Mouse (Mus musculus) right cerebral cortex, postnatal 14 days (tissue): ENCODE data around the gene Clec2g.
"Not testable (repeated sequence)": the region's sequence is repeated elsewhere in the genome, so short reads cannot be mapped to it uniquely, and the experiment has no call there.

Source experiments
- DNase-seq: peaks from one replicate; pipeline ENCODE4 v3.0.0; 2022

The Clec2g gene

GRCm38 (mm10) chr6:128972156-128972555, 38.0 kb downstream of the Clec2g start:
- no peak for DNase-seq

- no peak for DNase-seq
These were observed 38.7 kb downstream of the Clec2g start for GRCm38 (mm10) chr6:128972687-128973438.

DNA sequence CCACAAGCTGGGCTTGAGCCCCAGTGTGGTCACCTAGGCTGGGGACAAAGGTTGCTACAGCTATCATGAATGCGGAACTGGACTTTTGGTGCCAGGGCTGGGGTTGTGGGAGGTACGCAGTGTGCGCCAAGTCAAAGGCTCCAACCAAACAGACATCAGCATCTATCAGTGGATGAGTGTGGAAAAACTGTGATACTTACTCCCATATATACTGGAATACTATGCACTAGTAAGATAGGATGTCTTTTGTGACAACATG, 39.2 kb downstream of the Clec2g start:
- DNase-seq, result no peak

DNA sequence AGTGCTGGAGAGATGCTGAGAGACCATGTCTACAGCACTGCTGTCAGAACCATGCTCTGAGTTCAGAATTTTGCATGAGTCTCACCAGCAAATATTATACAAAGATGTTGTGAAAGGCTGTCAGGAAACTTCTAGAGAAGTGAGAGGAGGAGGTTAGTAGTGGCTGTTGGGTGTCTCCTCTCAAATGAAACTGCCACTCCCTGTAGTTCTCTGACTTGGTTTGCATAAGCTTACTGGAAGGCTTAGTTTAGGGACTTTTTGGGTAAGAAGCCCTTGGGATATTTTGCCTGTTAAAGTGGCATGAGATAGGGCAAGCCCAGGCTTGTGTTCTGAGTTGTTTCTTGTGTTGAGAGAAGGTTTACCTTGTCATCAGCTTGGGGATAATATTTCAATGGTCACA, 40.7 kb downstream of the Clec2g start:
- DNase-seq, result not testable (repeated sequence)

DNA sequence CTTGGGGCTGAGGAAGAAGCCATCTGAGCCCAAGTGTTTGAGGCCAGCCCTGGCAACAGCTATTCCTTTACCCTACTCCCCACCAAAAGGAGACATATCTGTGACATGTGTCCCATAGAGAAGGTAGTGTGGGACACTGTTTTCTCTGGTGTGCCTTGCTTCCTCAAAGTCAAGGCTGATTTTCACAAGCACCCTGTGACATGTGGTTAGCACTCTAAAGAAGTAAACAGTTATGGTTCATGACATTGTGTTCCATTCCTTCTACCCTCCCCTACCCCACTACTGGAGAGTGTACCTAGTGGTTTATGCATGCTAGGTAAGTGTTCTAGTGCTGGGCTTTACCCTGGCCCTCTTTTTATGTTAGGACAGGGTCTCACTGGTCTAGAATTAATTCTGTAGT, 42.0 kb downstream of the Clec2g start:
- DNase-seq, result no peak

- not testable (repeated sequence) for DNase-seq
These were observed 47.9 kb downstream of the Clec2g start for GRCm38 (mm10) chr6:128981951-128982541.

DNA sequence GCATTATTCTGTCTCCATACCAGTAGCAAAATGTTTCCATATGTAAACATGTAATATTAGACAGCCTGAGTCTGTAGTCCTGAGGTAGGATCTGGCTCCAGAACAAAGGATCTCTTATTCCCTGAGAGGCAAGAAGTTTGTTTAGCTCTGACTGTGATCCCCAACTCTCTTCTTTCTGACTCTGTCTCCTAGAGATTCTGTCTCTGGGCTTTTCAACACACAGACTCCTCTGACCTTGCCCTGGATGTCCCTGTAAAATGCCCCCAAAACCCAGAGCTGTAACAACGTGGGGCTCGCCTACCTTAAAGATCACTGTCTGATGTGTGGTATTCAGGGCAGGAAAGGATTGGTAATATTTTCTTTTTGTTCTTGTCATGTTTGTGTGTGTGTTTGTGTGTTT, 58.2 kb downstream of the Clec2g start:
- DNase-seq, result no peak

DNA sequence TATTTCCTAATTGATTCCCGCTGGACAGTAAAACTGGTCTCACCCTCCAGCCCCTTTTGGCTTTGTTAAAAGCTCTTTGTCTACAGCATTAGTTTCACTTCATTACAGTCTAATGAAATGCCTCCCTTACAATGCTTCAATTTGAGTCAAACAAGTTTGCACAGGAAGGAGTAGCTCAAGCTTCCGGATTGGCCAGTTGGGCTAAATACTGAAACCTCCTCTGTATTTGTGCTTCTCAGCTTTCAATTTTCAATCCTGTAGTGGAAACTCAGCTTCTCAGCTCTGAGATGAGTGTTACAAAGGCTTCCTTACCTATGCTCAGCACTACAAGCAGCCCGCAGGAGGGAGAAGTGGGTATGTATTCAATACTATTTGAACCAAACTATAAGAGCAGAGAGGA, 58.6 kb downstream of the Clec2g start:
- no peak for DNase-seq

DNA sequence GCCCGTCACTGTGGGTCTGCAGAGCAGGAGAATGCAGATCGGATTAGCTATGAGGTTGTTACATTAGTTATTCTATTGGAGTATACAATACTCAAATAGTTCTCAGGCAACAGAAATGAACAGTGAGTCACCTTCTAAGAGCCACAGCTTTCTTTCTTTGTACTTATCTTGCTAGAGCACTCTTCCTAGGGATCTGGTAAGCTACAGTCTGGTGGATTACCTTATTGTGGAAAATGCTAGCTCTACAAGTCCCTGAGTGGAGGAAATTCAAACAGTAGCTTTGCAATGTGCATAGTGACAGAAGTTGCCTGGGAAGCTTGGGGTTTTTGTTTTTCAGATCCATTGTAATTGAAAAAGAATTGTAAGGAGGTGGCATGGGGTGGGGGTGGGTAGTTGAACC, 59.0 kb downstream of the Clec2g start:
- no peak for DNase-seq

DNA sequence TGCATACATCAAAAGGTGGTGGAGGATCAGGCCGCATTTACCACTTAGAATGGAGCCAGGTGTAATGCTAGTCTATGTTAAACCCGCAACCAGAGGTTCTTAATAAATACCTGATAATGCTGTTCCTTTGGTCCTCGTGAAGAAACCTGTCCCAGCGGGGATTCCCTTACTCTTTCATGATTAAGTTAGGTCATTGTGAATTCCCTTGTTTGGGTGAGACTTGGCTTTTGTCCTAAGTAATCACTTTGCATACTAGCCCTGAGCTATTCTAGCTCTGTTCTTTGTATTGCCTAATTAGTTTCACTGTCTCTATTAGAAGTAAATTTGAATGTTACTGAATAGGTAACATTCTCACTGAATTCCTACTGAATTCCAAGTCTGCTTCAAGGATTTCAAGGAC, 60.2 kb downstream of the Clec2g start:
- DNase-seq, result no peak

DNA sequence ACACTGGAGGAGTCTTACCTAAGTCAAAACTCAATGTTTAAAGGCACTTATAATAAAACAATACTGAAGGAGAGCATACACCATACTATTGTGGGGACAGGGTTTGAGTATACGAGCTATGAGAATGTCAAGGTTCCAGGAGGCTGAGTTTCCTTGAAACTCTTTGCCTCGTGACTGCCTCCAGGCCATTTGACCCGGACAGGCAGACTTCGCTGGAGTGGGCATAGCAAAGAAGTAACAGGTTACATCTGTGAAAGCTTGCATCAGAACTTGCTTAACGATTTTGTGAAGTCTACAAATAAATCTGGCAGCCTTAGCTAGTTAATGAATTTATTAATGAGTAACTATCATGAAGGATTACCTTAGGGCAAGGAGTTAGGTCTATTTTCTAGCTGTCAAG, 60.6 kb downstream of the Clec2g start:
- no peak for DNase-seq

DNA sequence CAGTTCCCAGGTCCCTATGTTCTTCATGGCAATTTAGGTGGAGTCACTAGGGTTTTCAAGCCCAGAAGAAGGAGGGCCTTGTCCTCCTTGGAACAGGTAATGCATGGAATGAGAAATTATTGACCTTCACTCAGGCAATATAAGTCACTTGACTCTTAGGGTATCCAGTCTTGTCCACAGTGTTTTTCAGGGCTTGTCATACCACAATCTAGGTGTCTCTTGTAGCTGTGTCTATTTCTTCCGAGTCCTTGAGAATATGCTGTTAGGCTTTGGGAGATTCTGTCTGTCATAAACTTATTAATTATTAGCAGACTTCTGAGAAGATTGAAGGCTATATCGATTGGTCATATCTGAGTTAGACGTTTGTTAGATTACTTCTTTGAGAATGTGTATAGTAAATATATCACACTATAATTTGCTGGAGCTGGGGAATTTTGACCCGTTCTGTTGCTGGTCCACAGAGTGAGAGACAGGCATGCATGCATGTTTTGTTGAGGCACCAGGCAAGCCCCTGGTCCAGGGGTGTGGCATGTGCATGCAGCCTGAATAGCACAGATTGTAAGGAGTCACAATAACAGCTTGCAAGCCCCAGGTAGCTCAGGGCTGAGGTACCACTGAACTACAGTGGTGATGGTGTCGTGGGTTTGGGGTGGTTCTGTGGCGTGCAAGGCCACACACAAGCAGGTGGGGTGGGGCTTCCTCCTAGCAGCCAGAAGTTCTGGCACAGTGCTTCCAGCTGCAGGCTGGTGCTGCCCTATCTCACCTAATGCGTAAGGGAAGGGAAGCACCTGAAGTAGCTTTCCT, 61.3 kb downstream of the Clec2g start:
- DNase-seq, result no peak

GRCm38 (mm10) chr6:128996054-128996767, 62.0 kb downstream of the Clec2g start:
- no peak for DNase-seq

- no peak for DNase-seq
These were observed 62.7 kb downstream of the Clec2g start for GRCm38 (mm10) chr6:128996768-128997442.

GRCm38 (mm10) chr6:129001392-129001791, 67.2 kb downstream of the Clec2g start:
- no peak for DNase-seq

GRCm38 (mm10) chr6:129008552-129008951, 74.4 kb downstream of the Clec2g start:
- no peak for DNase-seq

GRCm38 (mm10) chr6:129009846-129010504, 75.8 kb downstream of the Clec2g start:
- not testable (repeated sequence) for DNase-seq

GRCm38 (mm10) chr6:129010505-129010873, 76.3 kb downstream of the Clec2g start:
- no peak for DNase-seq

DNA sequence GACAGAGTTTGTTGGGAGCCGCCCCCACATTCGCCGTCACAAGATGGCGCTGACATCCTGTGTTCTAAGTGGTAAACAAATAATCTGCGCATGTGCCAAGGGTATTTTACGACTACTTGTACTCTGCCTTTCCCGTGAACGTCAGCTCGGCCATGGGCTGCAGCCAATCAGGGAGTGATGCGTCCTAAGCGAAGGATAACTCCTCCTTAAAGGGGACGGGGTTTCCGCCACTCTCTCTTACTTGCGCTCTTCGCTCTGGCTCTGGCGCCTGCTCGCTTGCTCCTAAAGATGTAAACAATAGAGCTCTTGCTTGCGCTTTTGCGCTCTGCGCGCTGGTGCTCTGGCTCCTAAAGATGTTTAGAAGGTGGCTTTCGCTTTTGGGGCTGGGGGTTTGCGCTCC, 77.8 kb downstream of the Clec2g start:
- not testable (repeated sequence) for DNase-seq

- DNase-seq, result no peak
These were observed 78.8 kb downstream of the Clec2g start for GRCm38 (mm10) chr6:129012966-129013365.

DNA sequence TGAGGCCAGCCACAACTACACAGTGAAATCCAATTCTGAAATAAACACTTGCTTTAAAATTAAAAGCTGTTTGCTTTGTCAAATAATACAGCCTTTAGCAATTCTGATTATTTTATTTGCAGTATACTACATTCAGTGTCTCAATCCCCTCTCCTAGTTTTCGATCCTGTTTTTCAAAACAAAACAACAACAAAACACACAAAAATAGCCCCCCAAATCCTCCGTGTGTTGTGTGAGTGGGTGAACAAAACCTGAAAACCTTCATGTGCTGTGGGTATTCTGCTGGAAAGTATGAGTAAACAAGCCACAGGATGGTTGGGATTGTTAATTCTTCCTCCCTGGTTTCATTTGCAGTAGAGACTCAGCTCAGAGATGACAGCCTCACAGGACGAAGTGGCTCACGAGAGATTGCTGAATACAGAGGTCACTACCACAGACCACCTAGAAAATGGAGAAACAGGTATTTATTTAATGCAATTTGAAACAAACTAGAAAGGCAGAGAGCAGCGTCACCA, 79.6 kb downstream of the Clec2g start:
- DNase-seq, result no peak

DNA sequence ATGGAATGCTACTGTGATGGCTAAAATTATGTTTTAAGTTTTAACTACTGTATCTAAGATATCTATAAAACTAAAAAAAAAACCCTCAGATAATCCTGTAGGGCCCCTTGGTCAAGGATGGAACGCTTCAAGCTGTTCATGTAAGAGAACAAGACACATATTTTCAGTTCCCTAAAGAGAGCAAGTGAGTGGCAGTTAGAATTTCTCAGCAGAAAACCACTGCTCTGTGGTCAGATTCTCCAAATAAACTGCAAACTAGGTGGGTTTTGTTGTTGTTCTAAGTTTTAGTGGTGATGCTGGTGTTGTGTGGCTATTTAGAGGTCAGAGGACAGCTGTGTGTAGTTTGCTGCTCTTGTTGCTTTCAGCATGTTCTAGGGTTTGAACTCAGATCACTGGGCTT, 80.2 kb downstream of the Clec2g start:
- no peak for DNase-seq
